Mouse (Mus musculus): ENCODE results near the gene Abcc8.

DNA sequence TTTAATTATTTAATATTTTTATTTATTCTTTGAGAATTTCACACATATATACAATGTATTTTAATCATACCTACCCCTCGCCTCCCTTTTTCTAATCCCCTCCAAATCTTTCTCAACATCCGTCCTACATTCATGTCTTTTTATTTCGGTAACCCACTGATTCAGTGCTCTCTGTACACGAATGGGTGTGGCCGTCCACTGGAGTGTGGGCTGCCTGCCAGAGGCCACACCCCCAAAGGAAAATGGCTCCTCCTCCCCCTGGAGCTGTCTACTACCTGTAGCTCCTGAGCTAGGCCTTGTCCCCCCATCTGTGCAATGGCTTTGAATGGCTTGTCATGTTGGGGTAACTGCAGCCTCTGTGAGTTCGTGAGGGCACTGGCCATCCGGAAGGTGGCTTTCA, 103.0 kb downstream of the Abcc8 start:
- no peak for TF ChIP-seq GATA1 (IDR thresholded peaks at IDR 0.05; ENCODE audit: borderline replicate concordance, low read length)
- TF ChIP-seq FLI1 (IDR thresholded peaks at IDR 0.05; ENCODE audit: low read length) = no peak

Measured in megakaryocyte, embryonic 14.5 days (primary cell).